Mouse (Mus musculus) megakaryocyte progenitor cell, adult 5-6 weeks (primary cell): ENCODE measurements around the gene Xpnpep2. TPM values are rescaled to one million over a fixed set of nuclear protein-coding genes. Genes with fewer than 3 reads are reported as not detected.

ENCODE experiments used
- ATAC-seq: replicated peaks from 2 replicates; pipeline ENCODE4 v1.8.0; 2016; ENCODE audit warnings: mild to moderate bottlenecking, moderate TSS enrichment, inconsistent platforms; ENCODE audit not compliant: poor library complexity
- total RNA-seq, 2 experiments: library from RNA; stranded (forward) in 1 of 2; stranded (reverse) in 1 of 2; fragments of 157-497, 149-512 nt in 1 of 2; fragments of 200-1000 nt in 1 of 2; gene quantifications; 2 replicates each; pipeline versions ENCODE4 v1.2.3 to v1.2.4; 2015 to 2017

Gene Xpnpep2
- total RNA-seq, 2 experiments from 2014 or later: not detected

GRCm38 (mm10) chrX:48157396-48157795 is 48.9 kb downstream of the Xpnpep2 start:
- ATAC-seq: no peak

DNA sequence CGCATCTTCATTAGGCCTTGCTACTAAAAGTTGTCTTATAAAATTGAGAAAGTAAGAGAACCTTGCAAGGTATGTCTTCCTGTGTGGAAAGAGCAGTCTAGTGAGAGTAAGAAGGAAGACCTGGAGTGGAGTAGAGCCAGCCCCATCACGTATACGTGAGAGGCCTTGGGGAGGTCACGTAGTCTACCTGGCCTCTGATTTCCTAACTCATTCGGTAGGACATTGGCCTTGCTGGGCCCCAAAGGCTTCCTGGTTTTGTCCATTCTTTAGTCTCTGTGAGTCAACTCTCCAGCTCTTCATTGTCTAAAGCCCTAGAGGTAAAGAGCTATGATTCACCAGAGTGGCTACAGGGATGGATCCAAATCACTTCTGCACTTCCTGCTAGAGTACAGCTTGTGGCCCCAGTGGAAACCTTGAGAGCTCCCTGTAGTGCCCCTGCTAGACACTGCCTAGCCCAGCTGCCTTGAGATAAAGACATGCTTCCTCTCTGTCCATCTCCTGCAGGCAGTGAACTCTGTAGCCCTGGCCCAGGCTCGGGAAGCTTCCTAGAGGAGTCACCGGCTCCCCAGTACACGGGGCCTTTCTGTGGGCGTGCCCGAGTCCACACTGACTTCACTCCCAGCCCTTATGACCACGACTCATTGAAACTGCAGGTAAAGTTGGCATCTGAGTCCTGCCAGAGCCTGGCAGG is 49.8 kb downstream of the Xpnpep2 start:
- no peak for ATAC-seq

- ATAC-seq: no peak
Measured at GRCm38 (mm10) chrX:48169892-48170291, 61.4 kb downstream of the Xpnpep2 start.

GRCm38 (mm10) chrX:48170368-48170767 is 61.8 kb downstream of the Xpnpep2 start:
- ATAC-seq: no peak

DNA sequence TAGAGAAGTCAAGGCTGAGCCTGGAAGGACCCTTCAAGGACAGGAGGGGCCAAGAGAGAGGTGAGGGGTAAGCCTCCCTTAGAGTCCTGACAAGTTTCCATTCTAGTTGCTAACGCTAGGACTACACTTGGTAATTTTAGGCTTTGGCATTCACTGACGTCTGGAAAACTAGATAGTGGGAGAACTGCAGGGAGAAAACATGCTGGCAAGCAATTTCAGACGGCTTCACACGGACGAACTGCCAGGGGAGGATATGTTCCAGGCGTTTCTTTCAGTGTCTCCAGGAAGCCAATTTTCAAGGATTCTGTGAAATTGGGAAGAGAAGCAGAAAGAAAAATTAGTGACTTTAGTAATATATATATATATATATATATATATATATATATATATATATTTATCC is 73.3 kb downstream of the Xpnpep2 start:
- no peak for ATAC-seq

DNA sequence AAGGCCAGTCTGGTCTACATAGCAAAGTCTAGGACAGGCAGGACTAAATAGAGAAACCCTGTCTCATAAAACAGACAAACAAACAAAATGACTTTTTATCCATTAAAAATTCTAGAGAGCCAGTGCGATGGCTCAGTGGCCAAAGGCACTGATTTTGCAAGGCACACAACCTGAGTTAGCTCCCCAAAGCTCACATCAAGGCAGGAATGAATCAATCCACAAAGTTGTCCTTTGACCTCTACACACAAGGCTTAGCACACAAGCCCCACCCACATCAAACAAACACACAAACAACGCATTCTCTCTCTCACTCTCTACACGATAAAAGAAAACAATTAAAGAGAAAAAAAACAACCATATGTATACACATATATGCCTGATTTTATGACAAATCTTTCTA is 76.2 kb downstream of the Xpnpep2 start:
- no peak for ATAC-seq

Other genes with a start within 250 kb of the Xpnpep2 start
- not detected in 2 replicates for gene Smarca1, start 215.8 kb upstream of the Xpnpep2 start, total RNA-seq (2015)
- not detected in 2 replicates for gene Smarca1, start 215.8 kb upstream of the Xpnpep2 start, total RNA-seq (2017)
- 72.3 and 90.0 TPM in 2 replicates for gene Ocrl, start 196.3 kb upstream of the Xpnpep2 start, total RNA-seq (2015)
- gene Ocrl, start 196.3 kb upstream of the Xpnpep2 start, total RNA-seq (2017): 25.7 and 34.6 TPM in 2 replicates
- 0.76 and 0.99 TPM in 2 replicates for gene Apln, start 73.9 kb upstream of the Xpnpep2 start, total RNA-seq (2015)
- gene Apln, start 73.9 kb upstream of the Xpnpep2 start, total RNA-seq (2017): 0.75 and 1.7 TPM in 2 replicates
- gene Sash3, start 37.7 kb downstream of the Xpnpep2 start, total RNA-seq (2015): 46.5 and 54.2 TPM in 2 replicates
- gene Sash3, start 37.7 kb downstream of the Xpnpep2 start, total RNA-seq (2017): 77.9 and 86.1 TPM in 2 replicates
- 33.7 and 38.3 TPM in 2 replicates for gene Zdhhc9, start 100.2 kb downstream of the Xpnpep2 start, total RNA-seq (2015)
- gene Zdhhc9, start 100.2 kb downstream of the Xpnpep2 start, total RNA-seq (2017): 6.2 and 9.2 TPM in 2 replicates
- 37.2 and 39.8 TPM in 2 replicates for gene Utp14a, start 148.1 kb downstream of the Xpnpep2 start, total RNA-seq (2015)
- 70.0 and 86.7 TPM in 2 replicates for gene Utp14a, start 148.1 kb downstream of the Xpnpep2 start, total RNA-seq (2017)
- 10.0 and 10.3 TPM in 2 replicates for gene Bcorl1, start 232.6 kb downstream of the Xpnpep2 start, total RNA-seq (2015)
- 4.3 and 6.9 TPM in 2 replicates for gene Bcorl1, start 232.6 kb downstream of the Xpnpep2 start, total RNA-seq (2017)